Mouse (Mus musculus): ENCODE data around the gene Sox9.

Sox9 gene

DNA sequence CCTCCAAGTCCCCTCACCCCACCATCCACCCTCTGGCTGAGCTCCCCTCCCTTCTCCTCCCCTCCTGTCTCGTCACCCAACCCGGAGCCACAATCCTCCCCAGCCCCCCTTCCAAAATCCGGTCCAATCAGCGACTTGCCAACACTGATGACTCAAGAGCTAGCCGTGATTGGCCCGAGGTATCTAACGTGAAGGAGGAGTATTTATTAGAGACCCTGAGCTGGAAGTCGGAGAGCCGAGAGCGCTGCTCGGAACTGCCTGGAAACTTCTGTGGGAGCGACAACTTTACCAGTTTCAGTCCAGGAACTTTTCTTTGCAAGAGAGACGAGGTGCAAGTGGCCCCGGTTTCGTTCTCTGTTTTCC, at the start of gene Sox9:
TSS of gene Sox9 (plus strand) at position 231 of the 363 bp plus-strand sequence.
- DNase-seq: no peak

DNA sequence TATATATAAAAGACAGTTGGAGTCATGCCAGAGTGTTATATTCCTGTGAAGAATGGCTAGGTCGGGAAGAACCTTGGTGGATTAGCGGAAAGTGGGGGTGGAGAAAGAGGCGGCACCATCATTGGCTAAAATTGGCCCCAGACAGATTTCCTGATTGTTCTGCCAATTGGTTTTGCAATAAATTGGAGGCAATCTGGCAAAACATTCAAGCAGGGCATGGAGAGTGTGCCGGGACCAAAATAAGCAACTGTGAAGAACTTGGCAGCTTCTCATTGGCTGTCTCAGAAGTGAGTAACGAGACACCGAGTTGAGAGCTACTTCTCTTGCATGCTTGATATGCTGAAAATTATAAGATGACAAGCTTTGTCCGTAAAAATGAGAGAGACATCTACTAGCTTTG, 49.6 kb upstream of the Sox9 start:
- no peak for DNase-seq

- DNase-seq: no peak
Measured at GRCm38 (mm10) chr11:112737071-112737470, 45.0 kb upstream of the Sox9 start.

DNA sequence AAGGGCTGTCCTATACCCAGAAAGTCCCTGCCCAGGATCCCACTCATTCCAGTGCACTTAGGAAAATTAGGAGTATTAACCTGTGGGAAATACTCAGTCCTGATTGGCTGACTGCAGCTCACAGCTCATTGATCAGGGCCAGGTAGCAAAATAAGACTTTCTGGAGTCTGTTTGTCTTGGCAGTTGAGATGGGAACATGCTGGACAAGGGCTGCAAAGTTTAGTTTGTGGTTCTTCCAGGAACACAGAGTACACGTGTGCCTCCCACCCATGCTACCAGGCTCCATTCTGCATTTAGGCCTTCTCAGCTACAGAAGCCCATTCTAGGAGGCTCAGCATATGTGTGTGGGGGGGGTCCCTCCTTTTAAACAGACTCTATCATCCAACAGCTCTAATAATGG, 42.3 kb upstream of the Sox9 start:
- DNase-seq: no peak

- no peak for DNase-seq
Measured at GRCm38 (mm10) chr11:112756516-112756915, 25.5 kb upstream of the Sox9 start.

DNA sequence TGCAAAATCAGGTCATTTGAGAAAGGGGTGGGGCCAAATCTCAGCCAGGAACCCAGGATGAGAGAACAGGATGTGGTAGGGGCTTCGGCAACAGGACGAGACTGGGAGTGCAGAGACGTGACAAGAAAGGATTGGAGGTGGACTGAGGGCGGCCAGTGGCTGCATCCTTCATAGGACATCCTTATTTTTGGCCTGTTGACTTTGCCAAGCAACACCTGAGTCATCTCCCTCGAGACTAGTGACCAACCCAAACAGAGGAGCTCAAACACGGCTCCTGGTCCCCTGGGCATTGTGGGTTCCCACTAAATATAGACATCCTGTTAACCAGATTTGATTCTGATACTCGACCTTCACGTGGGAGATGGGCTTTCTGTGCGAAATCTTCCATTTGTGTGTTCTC, 24.0 kb upstream of the Sox9 start:
- no peak for DNase-seq

DNA sequence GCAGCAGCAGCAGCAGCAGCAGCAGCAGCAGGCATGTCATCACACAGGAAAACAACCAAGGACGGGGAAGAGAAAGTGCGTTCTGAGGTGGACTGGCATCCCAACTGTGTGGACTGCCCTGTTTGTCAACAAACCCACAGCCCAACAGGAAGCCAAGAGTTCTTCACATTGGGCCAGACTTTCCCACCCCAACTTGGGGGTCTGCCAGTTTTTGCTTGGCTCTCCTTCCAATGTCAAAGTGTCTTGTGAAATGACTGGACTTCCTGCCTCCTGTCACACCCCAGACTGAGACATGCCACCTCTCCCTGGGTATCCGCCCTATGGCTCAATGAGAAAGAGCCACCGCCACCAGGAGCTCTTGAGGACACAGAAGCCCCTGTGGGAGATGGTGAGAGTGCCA, 15.1 kb upstream of the Sox9 start:
- DNase-seq: no peak

- no peak for DNase-seq
Measured at GRCm38 (mm10) chr11:112767531-112768041, 14.4 kb upstream of the Sox9 start.

GRCm38 (mm10) chr11:112772791-112773355, 9.2 kb upstream of the Sox9 start:
- DNase-seq: no peak

GRCm38 (mm10) chr11:112779762-112780161, 2.3 kb upstream of the Sox9 start:
- DNase-seq: no peak

- no peak for DNase-seq
Measured at GRCm38 (mm10) chr11:112780394-112780920, 1.6 kb upstream of the Sox9 start.

- no peak for DNase-seq
Measured at GRCm38 (mm10) chr11:112781035-112781911, 751 bp upstream of the Sox9 start.

DNA sequence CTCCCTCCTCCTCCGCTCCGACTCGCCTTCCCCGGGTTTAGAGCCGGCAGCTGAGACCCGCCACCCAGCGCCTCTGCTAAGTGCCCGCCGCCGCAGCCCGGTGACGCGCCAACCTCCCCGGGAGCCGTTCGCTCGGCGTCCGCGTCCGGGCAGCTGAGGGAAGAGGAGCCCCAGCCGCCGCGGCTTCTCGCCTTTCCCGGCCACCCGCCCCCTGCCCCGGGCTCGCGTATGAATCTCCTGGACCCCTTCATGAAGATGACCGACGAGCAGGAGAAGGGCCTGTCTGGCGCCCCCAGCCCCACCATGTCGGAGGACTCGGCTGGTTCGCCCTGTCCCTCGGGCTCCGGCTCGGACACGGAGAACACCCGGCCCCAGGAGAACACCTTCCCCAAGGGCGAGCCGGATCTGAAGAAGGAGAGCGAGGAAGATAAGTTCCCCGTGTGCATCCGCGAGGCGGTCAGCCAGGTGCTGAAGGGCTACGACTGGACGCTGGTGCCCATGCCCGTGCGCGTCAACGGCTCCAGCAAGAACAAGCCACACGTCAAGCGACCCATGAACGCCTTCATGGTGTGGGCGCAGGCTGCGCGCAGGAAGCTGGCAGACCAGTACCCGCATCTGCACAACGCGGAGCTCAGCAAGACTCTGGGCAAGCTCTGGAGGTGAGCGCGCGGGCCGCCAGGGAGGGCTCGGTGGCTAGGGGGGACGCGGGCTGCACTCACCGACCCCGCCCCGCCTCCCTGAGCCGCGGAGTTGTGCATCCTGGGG, 515 bp downstream of the Sox9 start:
- no peak for DNase-seq

DNA sequence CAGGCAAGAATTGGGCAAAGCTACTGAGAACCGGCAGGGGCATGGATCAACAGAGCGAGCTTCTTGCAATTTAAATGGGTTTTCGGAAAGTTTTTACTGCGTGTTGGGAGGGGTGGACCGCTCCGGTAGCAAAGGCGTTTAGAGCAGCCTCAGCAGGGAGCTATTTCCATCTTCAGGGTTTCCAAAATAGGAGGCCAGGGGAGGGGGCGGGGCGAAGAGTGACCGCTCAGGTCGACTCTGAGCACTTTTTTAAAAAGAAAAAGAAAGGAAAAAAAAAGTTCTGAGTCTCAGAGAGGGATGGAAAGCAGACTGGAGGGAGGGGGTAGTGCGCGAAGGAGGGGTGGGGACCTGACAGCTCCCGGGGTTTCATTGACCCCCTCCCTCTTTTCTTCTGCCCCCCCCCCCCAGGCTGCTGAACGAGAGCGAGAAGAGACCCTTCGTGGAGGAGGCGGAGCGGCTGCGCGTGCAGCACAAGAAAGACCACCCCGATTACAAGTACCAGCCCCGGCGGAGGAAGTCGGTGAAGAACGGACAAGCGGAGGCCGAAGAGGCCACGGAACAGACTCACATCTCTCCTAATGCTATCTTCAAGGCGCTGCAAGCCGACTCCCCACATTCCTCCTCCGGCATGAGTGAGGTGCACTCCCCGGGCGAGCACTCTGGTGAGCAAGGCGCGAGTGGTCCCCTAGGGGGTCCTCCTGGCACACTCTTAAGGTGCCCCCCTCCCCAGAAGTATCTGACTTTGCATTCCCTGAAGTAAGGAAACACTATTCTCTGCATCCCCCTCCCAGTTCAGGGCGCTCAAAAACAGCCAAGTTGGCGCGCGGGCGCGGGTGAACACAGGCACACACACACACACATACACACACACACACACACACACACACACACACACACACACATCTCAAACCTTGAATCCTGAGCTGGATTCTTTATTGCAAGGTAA, 1.6 kb downstream of the Sox9 start:
- DNase-seq: no peak

- no peak for DNase-seq
Measured at GRCm38 (mm10) chr11:112784347-112784902, 2.4 kb downstream of the Sox9 start.

GRCm38 (mm10) chr11:112784903-112785381, 2.9 kb downstream of the Sox9 start:
- no peak for DNase-seq

DNA sequence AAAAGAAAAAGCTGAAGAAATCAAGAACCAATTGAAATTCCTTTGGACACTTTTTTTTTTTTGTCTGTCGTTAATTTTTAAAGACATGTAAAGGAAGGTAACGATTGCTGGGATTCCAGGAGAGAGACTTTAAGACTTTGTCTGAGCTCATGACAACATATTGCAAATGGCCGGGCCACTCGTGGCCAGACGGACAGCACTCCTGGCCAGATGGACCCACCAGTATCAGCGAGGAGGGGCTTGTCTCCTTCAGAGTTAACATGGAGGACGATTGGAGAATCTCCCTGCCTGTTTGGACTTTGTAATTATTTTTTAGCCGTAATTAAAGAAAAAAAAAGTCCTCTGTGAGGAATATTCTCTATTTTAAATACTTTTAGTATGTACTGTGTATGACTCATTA, 3.6 kb downstream of the Sox9 start:
- DNase-seq: no peak

DNA sequence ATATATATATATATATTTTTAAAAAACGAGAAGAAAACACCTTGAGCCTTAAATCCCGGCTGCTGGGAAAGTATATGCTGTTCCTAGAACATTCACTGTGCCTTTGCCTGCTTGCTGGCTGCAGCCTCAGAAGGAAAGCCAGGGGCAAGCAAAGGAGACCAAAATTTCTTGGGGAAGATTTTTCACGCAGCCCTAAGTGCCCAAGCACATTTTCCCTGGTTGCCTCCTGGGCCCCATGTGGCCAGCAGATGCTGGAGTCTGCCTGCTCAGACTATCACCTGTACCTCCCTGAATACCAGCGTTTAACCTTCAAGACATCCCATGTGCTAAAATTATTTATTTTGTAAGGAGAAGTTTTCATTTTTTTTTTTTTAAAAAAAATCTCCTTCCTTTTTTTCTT, 4.4 kb downstream of the Sox9 start:
- DNase-seq: no peak

- DNase-seq: no peak
Measured at GRCm38 (mm10) chr11:112788296-112788695, 6.3 kb downstream of the Sox9 start.

DNA sequence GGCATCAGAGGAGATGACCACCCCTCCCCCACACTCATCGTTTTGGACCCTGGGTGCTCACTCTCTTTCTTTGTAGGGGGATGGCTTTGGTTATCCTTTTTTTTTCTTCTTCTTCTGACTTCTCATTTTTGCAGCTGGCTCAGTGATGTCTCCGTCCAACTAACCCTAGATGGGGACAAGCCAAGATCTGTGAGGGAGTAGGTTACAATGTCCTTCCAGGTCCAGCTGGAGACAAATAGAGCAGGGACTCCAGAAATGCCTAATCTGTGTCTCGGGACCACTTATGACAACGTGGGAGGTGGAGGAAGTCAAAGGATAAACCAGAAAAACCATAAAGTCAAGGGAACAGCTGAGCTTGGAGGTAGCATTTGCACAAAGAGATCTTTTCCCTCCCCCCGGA, 14.4 kb downstream of the Sox9 start:
- no peak for DNase-seq

- no peak for DNase-seq
Measured at GRCm38 (mm10) chr11:112798831-112799382, 16.9 kb downstream of the Sox9 start.
